Mouse (Mus musculus) pancreas, adult 10 weeks (tissue): ENCODE results near the gene Arhgef19. TPM values are rescaled to one million over a fixed set of nuclear protein-coding genes. Genes with fewer than 3 reads are reported as not detected.

Experiments
- polyA plus RNA-seq: library from polyadenylated mRNA; stranded (reverse); fragments of 350-450 nt; fragmentation: Illumina TruSeq; extraction: RNeasy Lipid Tissue Mini Kit (QIAGEN cat#74804); gene quantifications from one replicate; pipeline ENCODE4 v1.2.3, GENCODE M21; 2015; ENCODE audit warnings: low read depth, low replicate concordance; ENCODE audit not compliant: insufficient read depth

The Arhgef19 gene
- 9.7 TPM for polyA plus RNA-seq

GRCm38 (mm10) chr4:141239388-141240125 lies at the start of gene Arhgef19:
Gene Arhgef19, plus strand, starts transcription at chr4:141239499.

GRCm38 (mm10) chr4:141213770-141214336 lies 25.4 kb upstream of the Arhgef19 start, which contains the start of gene Rsg1:
Gene Rsg1, plus strand, starts transcription at chr4:141213956.

GRCm38 (mm10) chr4:141301116-141301553 lies 61.8 kb downstream of the Arhgef19 start, which contains the start of gene Epha2:
Gene Epha2, plus strand, starts transcription at chr4:141301240.

Other genes with a start within 250 kb of the Arhgef19 start
- gene Mfap2, start 229.1 kb upstream of the Arhgef19 start, polyA plus RNA-seq = 9.6 TPM
- 5.2 TPM for gene Crocc, start 178.9 kb upstream of the Arhgef19 start, polyA plus RNA-seq
- gene Necap2, start 161.1 kb upstream of the Arhgef19 start, polyA plus RNA-seq = 17.8 TPM
- not detected for gene Spata21, start 151.2 kb upstream of the Arhgef19 start, polyA plus RNA-seq
- gene Szrd1, start 99.7 kb upstream of the Arhgef19 start, polyA plus RNA-seq = 9.8 TPM
- 2.8 TPM for gene Fbxo42, start 91.6 kb upstream of the Arhgef19 start, polyA plus RNA-seq
- not detected for gene Rsg1, start 25.5 kb upstream of the Arhgef19 start, polyA plus RNA-seq
- 3.7 TPM for gene Epha2, start 61.7 kb downstream of the Arhgef19 start, polyA plus RNA-seq
- gene Fam131c, start 128.7 kb downstream of the Arhgef19 start, polyA plus RNA-seq = not detected
- not detected for gene Clcnka, start 159.2 kb downstream of the Arhgef19 start, polyA plus RNA-seq
- not detected for gene Clcnkb, start 176.5 kb downstream of the Arhgef19 start, polyA plus RNA-seq
- gene Hspb7, start 181.3 kb downstream of the Arhgef19 start, polyA plus RNA-seq = 1.5 TPM
- not detected for gene Srarp, start 196.6 kb downstream of the Arhgef19 start, polyA plus RNA-seq
- 6.1 TPM for gene Zbtb17, start 205.2 kb downstream of the Arhgef19 start, polyA plus RNA-seq